Mouse (Mus musculus) forebrain, embryonic 11.5 days (tissue): ENCODE measurements around the gene Ankrd61. TPM values are rescaled to one million over a fixed set of nuclear protein-coding genes. Genes with fewer than 3 reads are reported as not detected.

Experiments
- ATAC-seq: fragments of 200-750 bp; cut with Nextera tagmentation; replicated peaks from 2 replicates; pipeline ENCODE4 v1.8.0; 2017; ENCODE audit warnings: moderate TSS enrichment; ENCODE audit not compliant: low FRiP score
- DNase-seq: peaks from one replicate; pipeline ENCODE4 v3.0.0-alpha.2; 2017; ENCODE audit warnings: low spot score
- H3K27ac ChIP-seq: fragments of 300-500 bp; sonication (generic); 2 replicates; pipeline ENCODE4 v1.5.1; 2014; ENCODE audit warnings: low read depth, low read length
- H3K27me3 ChIP-seq: fragments of 300-500 bp; sonication (generic); 2 replicates; pipeline ENCODE4 v1.6.1; 2014; ENCODE audit warnings: mild to moderate bottlenecking, low read length, mixed read lengths; ENCODE audit not compliant: control insufficient read depth, insufficient read depth
- H3K36me3 ChIP-seq: fragments of 300-500 bp; sonication (generic); 2 replicates; pipeline ENCODE4 v1.6.1; 2014; ENCODE audit warnings: mild to moderate bottlenecking, low read length, moderate library complexity, mixed read lengths; ENCODE audit not compliant: control insufficient read depth, insufficient read depth
- H3K4me1 ChIP-seq: fragments of 300-500 bp; sonication (generic); replicated peaks from 2 replicates; pipeline ENCODE4 v1.6.1; 2014; ENCODE audit warnings: low read length, mixed read lengths; ENCODE audit not compliant: control insufficient read depth, insufficient read depth
- H3K4me2 ChIP-seq: fragments of 300-500 bp; sonication (generic); 2 replicates; pipeline ENCODE4 v1.6.1; 2014; ENCODE audit warnings: low read depth, mild to moderate bottlenecking, low read length, moderate library complexity, mixed read lengths; ENCODE audit not compliant: severe bottlenecking
- H3K4me3 ChIP-seq: fragments of 300-500 bp; sonication (generic); 2 replicates; pipeline ENCODE4 v1.5.1; 2014; ENCODE audit warnings: low read depth, low read length
- H3K9ac ChIP-seq: fragments of 300-500 bp; sonication (generic); 2 replicates; pipeline ENCODE4 v1.6.1; 2014; ENCODE audit warnings: low read length
- H3K9me3 ChIP-seq: fragments of 300-500 bp; sonication (generic); 2 replicates; pipeline ENCODE4 v1.6.1; 2016; ENCODE audit warnings: low read length, mixed read lengths; ENCODE audit not compliant: control insufficient read depth
- WGBS: fragments of 180-500 bp; shearing (Covaris S2); extraction: QIAGEN DNeasy Blood & Tissue Kit; methylation state at CpG from one replicate; pipeline ENCODE4 v1.1.7; 2014; 5-methylcytosine and 5-hydroxymethylcytosine counted together
- polyA plus RNA-seq: library from polyadenylated mRNA; unstranded; fragments of >200 nt; fragmentation: Nextera tagmentation; extraction: Ambion mirVana; gene quantifications from 2 replicates; pipeline ENCODE4 v1.2.1, GENCODE M21; 2014

The Ankrd61 gene
- polyA plus RNA-seq, 1 experiment from 2014 or later, result 0.55 TPM

- Histone ChIP-seq H3K27me3 (no peaks in the 10 kb centered on the region), H3K9me3 (no peaks in the 10 kb centered on the region), H3K4me2 (peak overlapping the region; percentile 80), H3K4me3 (peak overlapping the region; percentile 62), H3K27ac (peak overlapping the region; percentile 70), H3K9ac (peak overlapping the region; percentile 71), H3K36me3 (no peaks in the 10 kb centered on the region; the same call in 1 of the 2 replicates), H3K4me1 (peaks cover 6% of the 10 kb centered on the region; the same call in 1 of the 2 replicates)
- no peak for ATAC-seq
- 4% methylated on average over 9 of the region's 9 CpGs for WGBS
- DNase-seq, result no peak
Observed at GRCm38 (mm10) chr5:143908926-143909325, 11.4 kb upstream of the Ankrd61 start.

DNA sequence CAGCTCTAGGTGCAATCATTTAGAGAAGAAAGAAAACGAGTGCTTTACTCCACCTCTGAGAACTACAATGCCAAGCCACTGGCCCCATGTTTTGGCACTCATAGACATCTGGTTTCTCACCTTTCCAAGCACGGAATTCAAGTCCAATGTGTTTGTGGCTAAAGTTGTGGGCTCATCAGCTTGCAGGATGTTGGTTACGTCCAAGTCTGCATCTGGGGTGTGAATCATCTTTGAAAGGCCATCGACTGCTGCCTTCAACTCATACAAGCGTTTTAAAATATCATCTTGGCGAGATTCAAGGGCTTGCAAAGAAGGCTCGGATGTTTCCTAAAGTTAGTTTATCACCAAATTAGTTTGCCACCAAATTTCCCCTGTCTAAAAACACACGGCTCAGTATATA is 8.9 kb upstream of the Ankrd61 start:
- Histone ChIP-seq H3K9me3 (no peaks in the 10 kb centered on the region), H3K4me2 (no peak overlapping the region), H3K27me3 (no peaks in the 10 kb centered on the region), H3K9ac (no peak overlapping the region), H3K36me3 (peaks cover 7% of the 10 kb centered on the region; the same call in 1 of the 2 replicates), H3K4me3 (no peak overlapping the region), H3K4me1 (peaks cover 6% of the 10 kb centered on the region; the same call in 1 of the 2 replicates), H3K27ac (no peak overlapping the region)
- ATAC-seq (no peak), DNase-seq (no peak)
- WGBS, result 87% methylated on average over 8 of the region's 8 CpGs

DNA sequence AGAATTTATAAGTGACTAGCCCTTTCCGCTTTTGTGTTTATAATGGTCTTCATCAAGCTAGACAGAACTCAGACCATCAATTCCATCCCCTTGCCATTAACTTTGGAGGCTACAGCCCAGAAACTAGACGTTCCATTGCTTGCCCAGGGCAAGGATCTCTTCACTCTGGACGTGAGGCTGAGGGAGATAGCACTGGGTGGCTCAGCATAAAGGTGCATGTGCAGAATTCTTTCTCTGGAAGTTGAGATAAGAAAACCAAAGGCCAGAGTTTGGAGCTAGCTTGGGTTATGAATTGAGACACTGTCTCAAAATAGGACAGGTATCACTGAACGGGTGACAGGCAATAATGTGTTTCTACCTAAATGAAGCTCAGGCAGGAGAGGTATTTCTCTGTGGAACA is 6.3 kb upstream of the Ankrd61 start:
- DNase-seq (no peak), ATAC-seq (no peak)
- Histone ChIP-seq H3K27ac (no peak overlapping the region), H3K27me3 (no peaks in the 10 kb centered on the region), H3K36me3 (peaks cover 9% of the 10 kb centered on the region; the same call in 1 of the 2 replicates), H3K4me3 (no peak overlapping the region), H3K9me3 (no peaks in the 10 kb centered on the region), H3K9ac (no peak overlapping the region), H3K4me1 (peaks cover 4% of the 10 kb centered on the region; the same call in 1 of the 2 replicates), H3K4me2 (no peak overlapping the region)
- 86% methylated on average over 4 of the region's 4 CpGs for WGBS

- 88% methylated on average over 3 of the region's 3 CpGs for WGBS
- Histone ChIP-seq H3K27me3 (no peaks in the 10 kb centered on the region), H3K36me3 (peaks cover 9% of the 10 kb centered on the region; the same call in 1 of the 2 replicates), H3K27ac (no peak overlapping the region), H3K4me1 (no peaks in the 10 kb centered on the region), H3K9me3 (no peaks in the 10 kb centered on the region), H3K4me3 (no peak overlapping the region), H3K4me2 (no peak overlapping the region), H3K9ac (no peak overlapping the region)
- no peak for DNase-seq
- no peak for ATAC-seq
Observed at GRCm38 (mm10) chr5:143902111-143902510, 4.6 kb upstream of the Ankrd61 start.

- ATAC-seq, result no peak
- H3K4me2 ChIP-seq, result no peak overlapping the region
- WGBS, result 85% methylated on average over 5 of the region's 5 CpGs
Observed at GRCm38 (mm10) chr5:143893396-143893795, 4.1 kb downstream of the Ankrd61 start.

GRCm38 (mm10) chr5:143892255-143892886 is 5.1 kb downstream of the Ankrd61 start:
- Histone ChIP-seq H3K9ac (no peak overlapping the region), H3K27me3 (no peaks in the 10 kb centered on the region), H3K27ac (no peak overlapping the region), H3K9me3 (no peaks in the 10 kb centered on the region), H3K4me2 (no peak overlapping the region), H3K4me1 (no peaks in the 10 kb centered on the region), H3K36me3 (no peaks in the 10 kb centered on the region; the same call in 1 of the 2 replicates), H3K4me3 (no peak overlapping the region)
- 81% methylated on average over 9 of the region's 9 CpGs for WGBS
- DNase-seq (no peak), ATAC-seq (no peak)

More at GRCm38 (mm10) chr5:143893396-143893795, 4.1 kb downstream of the Ankrd61 start:
- H3K4me1 ChIP-seq, result no peaks in the 10 kb centered on the region
- H3K4me3 ChIP-seq, result no peak overlapping the region
- no peaks in the 10 kb centered on the region; the same call in 1 of the 2 replicates for H3K36me3 ChIP-seq
- no peak overlapping the region for H3K9ac ChIP-seq
- no peak for DNase-seq
- no peaks in the 10 kb centered on the region for H3K9me3 ChIP-seq
- no peak overlapping the region for H3K27ac ChIP-seq
- no peaks in the 10 kb centered on the region for H3K27me3 ChIP-seq

- 95% methylated on average over 6 of the region's 6 CpGs for WGBS
- Histone ChIP-seq H3K27ac (no peak overlapping the region), H3K4me1 (no peaks in the 10 kb centered on the region), H3K4me3 (no peak overlapping the region), H3K9ac (no peak overlapping the region), H3K4me2 (no peak overlapping the region), H3K9me3 (no peaks in the 10 kb centered on the region), H3K36me3 (peaks cover 10% of the 10 kb centered on the region), H3K27me3 (no peaks in the 10 kb centered on the region)
- ATAC-seq, result no peak
- no peak for DNase-seq
Observed at GRCm38 (mm10) chr5:143890741-143891140, 6.7 kb downstream of the Ankrd61 start.

DNA sequence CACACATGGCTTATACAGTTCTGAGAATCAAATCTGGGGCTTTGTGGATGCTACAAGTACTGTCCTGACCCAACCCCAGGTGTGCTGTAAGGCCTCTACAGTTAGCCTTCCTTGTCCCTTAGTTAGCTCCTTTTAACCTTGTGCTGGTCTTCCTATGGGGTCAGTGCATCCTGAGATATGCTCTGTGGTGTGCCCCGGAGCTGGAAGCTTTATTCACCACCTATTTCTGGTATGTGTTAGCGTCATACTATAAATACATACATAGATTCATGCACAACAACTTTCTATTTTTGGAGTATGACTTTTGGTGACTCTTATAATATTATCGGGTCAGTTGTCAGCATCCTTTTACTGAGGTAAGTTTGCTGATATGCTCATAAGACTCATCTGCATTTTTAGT is 12.2 kb downstream of the Ankrd61 start:
- Histone ChIP-seq H3K9me3 (no peaks in the 10 kb centered on the region; the same call in 1 of the 2 replicates), H3K4me1 (no peaks in the 10 kb centered on the region), H3K27ac (no peak overlapping the region), H3K36me3 (peaks cover 22% of the 10 kb centered on the region), H3K4me2 (no peak overlapping the region), H3K27me3 (no peaks in the 10 kb centered on the region), H3K4me3 (no peak overlapping the region), H3K9ac (no peak overlapping the region)
- DNase-seq, result no peak
- ATAC-seq, result no peak
- WGBS, result 95% methylated on average over 3 of the region's 3 CpGs

GRCm38 (mm10) chr5:143874571-143874970 is 22.9 kb downstream of the Ankrd61 start:
- H3K27ac ChIP-seq, result no peak overlapping the region
- H3K27me3 ChIP-seq, result no peaks in the 10 kb centered on the region
- no peak overlapping the region for H3K4me3 ChIP-seq
- H3K9ac ChIP-seq, result no peak overlapping the region
- H3K36me3 ChIP-seq, result no peaks in the 10 kb centered on the region; the same call in 1 of the 2 replicates
- 73% methylated on average over 4 of the region's 4 CpGs for WGBS
- ATAC-seq, result no peak
- H3K9me3 ChIP-seq, result no peaks in the 10 kb centered on the region
- no peaks in the 10 kb centered on the region for H3K4me1 ChIP-seq
- no peak for DNase-seq
- H3K4me2 ChIP-seq, result no peak overlapping the region
